Mouse (Mus musculus) adrenal gland, adult 2 months (tissue): Measurements from ENCODE around the gene Ffar4. TPM values are rescaled to one million over a fixed set of nuclear protein-coding genes. Genes with fewer than 3 reads are reported as not detected.

ENCODE experiments used
- DNase-seq: peaks from one replicate; pipeline ENCODE4 v3.0.0; 2021
- long read RNA-seq: library from polyadenylated mRNA; stranded (forward); transcript quantifications from one replicate; pipeline ENCODE4 v2.0.0, GENCODE M21; 2021
- polyA plus RNA-seq: library from polyadenylated mRNA; depleted of rRNA; stranded (reverse); fragments of >200 nt; gene quantifications from 2 replicates; pipeline ENCODE4 v1.2.3, GENCODE M21; 2012; rRNA removed
- total RNA-seq, 2 experiments: library from RNA; stranded (reverse); gene quantifications; 2 replicates each; pipeline ENCODE4 v1.2.3; 2021

The Ffar4 gene
- 10 to 100 TPM; 13.3 to 14.2 TPM for total RNA-seq
- polyA plus RNA-seq: 13.0 and 22.4 TPM in 2 replicates
- long read RNA-seq, transcript Ffar4-201 (3 exons, 1,401 nt): major isoform, 33 of 34 reads
- long read RNA-seq, partial matches to known transcripts: 1 of 34 reads
- long read RNA-seq, other reads (novel, unspliced or antisense): 0 of 34 reads

GRCm38 (mm10) chr19:38096858-38097758, at the start of gene Ffar4:
TSS of gene Ffar4 (plus strand) at chr19:38097071.
- DNase-seq: peak; percentile 79

- DNase-seq: no peak
Measured at GRCm38 (mm10) chr19:38049686-38050085, 47.2 kb upstream of the Ffar4 start.

- no peak for DNase-seq
Measured at GRCm38 (mm10) chr19:38053227-38054041, 43.4 kb upstream of the Ffar4 start.

- DNase-seq: peak; percentile 89
Measured at GRCm38 (mm10) chr19:38054149-38054719, 42.6 kb upstream of the Ffar4 start.

GRCm38 (mm10) chr19:38054720-38055192, 42.1 kb upstream of the Ffar4 start, which contains the start of gene Cep55:
TSS of gene Cep55 (plus strand) at chr19:38055011.
- peak; percentile 98 for DNase-seq

- no peak for DNase-seq
Measured at GRCm38 (mm10) chr19:38055798-38056197, 41.1 kb upstream of the Ffar4 start.

- DNase-seq: no peak
Measured at GRCm38 (mm10) chr19:38056276-38056675, 40.6 kb upstream of the Ffar4 start.

- no peak for DNase-seq
Measured at GRCm38 (mm10) chr19:38056931-38057330, 39.9 kb upstream of the Ffar4 start.

- DNase-seq: no peak
Measured at GRCm38 (mm10) chr19:38063201-38063600, 33.7 kb upstream of the Ffar4 start.

GRCm38 (mm10) chr19:38064051-38064450, 32.8 kb upstream of the Ffar4 start:
- no peak for DNase-seq

GRCm38 (mm10) chr19:38073226-38073625, 23.6 kb upstream of the Ffar4 start:
- DNase-seq: no peak

GRCm38 (mm10) chr19:38075051-38075450, 21.8 kb upstream of the Ffar4 start:
- DNase-seq: no peak

- peak; percentile 62 for DNase-seq
Measured at GRCm38 (mm10) chr19:38076251-38076650, 20.6 kb upstream of the Ffar4 start.

GRCm38 (mm10) chr19:38077851-38078540, 18.9 kb upstream of the Ffar4 start:
- peak; percentile 38 for DNase-seq

- DNase-seq: no peak
Measured at GRCm38 (mm10) chr19:38081361-38081760, 15.5 kb upstream of the Ffar4 start.

GRCm38 (mm10) chr19:38082931-38083525, 13.8 kb upstream of the Ffar4 start:
- no peak for DNase-seq

GRCm38 (mm10) chr19:38085841-38086240, 11.0 kb upstream of the Ffar4 start:
- DNase-seq: no peak

- DNase-seq: peak; percentile 55
Measured at GRCm38 (mm10) chr19:38086948-38087551, 9.8 kb upstream of the Ffar4 start.

- DNase-seq: no peak
Measured at GRCm38 (mm10) chr19:38089358-38089757, 7.5 kb upstream of the Ffar4 start.

GRCm38 (mm10) chr19:38091512-38091985, 5.3 kb upstream of the Ffar4 start:
- DNase-seq: no peak
